Mouse (Mus musculus): ENCODE data around the gene Ccdc182. TPM values are rescaled to one million over a fixed set of nuclear protein-coding genes. Genes with fewer than 3 reads are reported as not detected.

The Ccdc182 gene
- polyA plus RNA-seq, 1 experiment from 2014 or later, result 0.10 TPM

GRCm38 (mm10) chr11:88309059-88309700 lies 15.3 kb downstream of the Ccdc182 start:
- Histone ChIP-seq H3K9ac (no peak overlapping the region), H3K9me3 (replicated peaks) (no peaks in the 10 kb centered on the region), H3K27ac (no peak overlapping the region), H3K4me1 (peaks cover 18% of the 10 kb centered on the region), H3K4me2 (no peak overlapping the region), H3K36me3 (no peaks in the 10 kb centered on the region), H3K27me3 (replicated peaks) (peaks cover 8% of the 10 kb centered on the region; the same call in 1 of the 2 replicates), H3K4me3 (no peak overlapping the region)
- 76% methylated on average over 10 of the region's 10 CpGs for WGBS (ENCODE audit: insufficient replicate concordance)
- no peak for ATAC-seq

DNA sequence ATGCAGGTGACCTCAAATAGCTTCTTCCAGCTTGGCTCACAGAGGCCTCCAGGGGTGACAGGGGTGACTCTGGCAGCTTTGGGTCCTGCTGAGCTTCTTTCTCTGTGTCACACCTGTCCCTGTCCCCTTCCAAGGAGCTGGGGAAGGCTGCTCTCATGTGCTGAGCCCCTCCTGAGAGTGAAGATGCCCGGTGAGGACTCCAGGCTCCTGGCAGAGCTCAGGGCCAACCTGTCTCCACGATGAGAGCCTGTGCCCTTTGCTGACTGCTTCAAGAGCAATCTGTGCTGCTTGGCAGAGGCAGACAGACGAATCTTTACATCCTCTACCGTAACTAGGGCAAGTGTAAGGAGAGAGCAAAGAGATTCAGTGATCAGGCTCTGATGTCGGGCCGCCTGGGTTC lies 16.9 kb downstream of the Ccdc182 start:
- no peak for ATAC-seq
- H3K9ac ChIP-seq, result no peak overlapping the region
- no peaks in the 10 kb centered on the region for H3K9me3 ChIP-seq (replicated peaks)
- H3K27ac ChIP-seq, result no peak overlapping the region
- peaks cover 27% of the 10 kb centered on the region for H3K4me1 ChIP-seq
- H3K36me3 ChIP-seq, result no peaks in the 10 kb centered on the region
- H3K4me3 ChIP-seq, result no peak overlapping the region
- WGBS (ENCODE audit: insufficient replicate concordance), result 64% methylated on average over 6 of the region's 6 CpGs
- no peak overlapping the region for H3K4me2 ChIP-seq
- H3K27me3 ChIP-seq (replicated peaks), result peaks cover 8% of the 10 kb centered on the region; the same call in 1 of the 2 replicates

- ATAC-seq, result no peak
- Histone ChIP-seq H3K4me1 (peaks cover 30% of the 10 kb centered on the region), H3K4me3 (no peak overlapping the region), H3K4me2 (no peak overlapping the region), H3K27me3 (replicated peaks) (peaks cover 8% of the 10 kb centered on the region; the same call in 1 of the 2 replicates), H3K9me3 (replicated peaks) (no peaks in the 10 kb centered on the region), H3K36me3 (no peaks in the 10 kb centered on the region), H3K27ac (no peak overlapping the region), H3K9ac (no peak overlapping the region)
- WGBS (ENCODE audit: insufficient replicate concordance), result 48% methylated on average over 7 of the region's 7 CpGs
These were observed 17.7 kb downstream of the Ccdc182 start for GRCm38 (mm10) chr11:88311606-88312005.

- no peak overlapping the region for H3K9ac ChIP-seq
- H3K4me3 ChIP-seq, result no peak overlapping the region
- peaks cover 24% of the 10 kb centered on the region for H3K4me1 ChIP-seq
- WGBS (ENCODE audit: insufficient replicate concordance), result 5% methylated on average over 8 of the region's 8 CpGs
- no peaks in the 10 kb centered on the region for H3K9me3 ChIP-seq (replicated peaks)
- ATAC-seq, result peak; percentile 60; the same call in 1 of the 2 replicates
- no peak overlapping the region for H3K27ac ChIP-seq
- peaks cover 14% of the 10 kb centered on the region; the same call in 1 of the 2 replicates for H3K27me3 ChIP-seq (replicated peaks)
- H3K36me3 ChIP-seq, result no peaks in the 10 kb centered on the region
- H3K4me2 ChIP-seq, result no peak overlapping the region
These were observed 19.7 kb downstream of the Ccdc182 start for GRCm38 (mm10) chr11:88313512-88313911.

- Histone ChIP-seq H3K36me3 (no peaks in the 10 kb centered on the region), H3K27ac (no peak overlapping the region), H3K4me2 (no peak overlapping the region), H3K4me3 (no peak overlapping the region), H3K27me3 (replicated peaks) (peaks cover 16% of the 10 kb centered on the region; the same call in 1 of the 2 replicates), H3K9ac (no peak overlapping the region), H3K9me3 (replicated peaks) (no peaks in the 10 kb centered on the region), H3K4me1 (peaks cover 24% of the 10 kb centered on the region)
- no peak for ATAC-seq
- WGBS (ENCODE audit: insufficient replicate concordance), result 25% methylated on average over 6 of the region's 6 CpGs
These were observed 20.6 kb downstream of the Ccdc182 start for GRCm38 (mm10) chr11:88314471-88314870.

DNA sequence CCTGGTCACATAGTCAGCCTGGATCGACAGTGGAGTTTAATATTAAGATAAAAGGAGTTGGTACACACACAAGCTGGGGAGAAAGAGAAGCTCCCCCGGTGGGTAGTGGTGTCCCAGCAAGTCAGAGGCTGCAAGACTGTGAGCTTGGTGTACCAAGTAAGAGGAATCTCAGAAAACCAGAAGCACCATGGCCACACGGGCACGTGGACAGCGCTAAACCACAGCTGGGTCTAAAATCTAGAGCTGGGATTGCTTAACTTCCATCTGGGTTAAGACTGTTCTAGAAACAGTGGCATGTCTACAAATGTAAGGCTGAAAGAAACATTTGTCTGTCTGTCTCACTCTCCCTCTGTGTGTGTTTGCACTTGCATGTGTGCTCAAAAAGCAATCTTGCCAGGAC lies 21.5 kb downstream of the Ccdc182 start:
- no peaks in the 10 kb centered on the region for H3K36me3 ChIP-seq
- H3K4me2 ChIP-seq, result no peak overlapping the region
- H3K27ac ChIP-seq, result no peak overlapping the region
- H3K4me3 ChIP-seq, result no peak overlapping the region
- no peaks in the 10 kb centered on the region for H3K9me3 ChIP-seq (replicated peaks)
- H3K27me3 ChIP-seq (replicated peaks), result peaks cover 15% of the 10 kb centered on the region; the same call in 1 of the 2 replicates
- no peak overlapping the region for H3K9ac ChIP-seq
- no peak for ATAC-seq
- WGBS (ENCODE audit: insufficient replicate concordance), result 29% methylated on average over 5 of the region's 5 CpGs
- H3K4me1 ChIP-seq, result peaks cover 24% of the 10 kb centered on the region

DNA sequence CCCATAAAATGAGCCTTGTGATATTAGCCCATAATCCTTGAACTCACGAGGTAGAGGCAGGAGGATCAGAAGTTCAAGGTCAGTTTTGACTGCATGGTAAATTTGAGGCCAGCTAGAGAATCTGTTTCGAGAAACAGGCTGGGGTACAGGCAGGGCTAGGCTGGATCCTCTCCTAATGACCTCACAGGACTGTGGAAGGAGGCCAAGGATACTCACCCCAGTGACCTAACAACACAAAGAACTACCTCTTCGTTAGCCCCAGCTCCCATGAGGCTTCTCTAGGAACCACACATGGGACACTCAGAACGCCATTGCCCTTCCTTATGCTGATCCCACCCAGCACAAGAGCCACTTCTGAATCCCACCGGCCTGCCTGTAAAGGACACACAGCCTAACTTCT lies 25.0 kb downstream of the Ccdc182 start:
- Histone ChIP-seq H3K4me2 (no peak overlapping the region), H3K9me3 (replicated peaks) (no peaks in the 10 kb centered on the region), H3K36me3 (no peaks in the 10 kb centered on the region), H3K9ac (no peak overlapping the region), H3K4me3 (no peak overlapping the region), H3K27ac (no peak overlapping the region), H3K27me3 (replicated peaks) (0 out of 2 replicates have a peak, but pooled peaks cover 9% of the 10 kb centered on the region), H3K4me1 (peaks cover 16% of the 10 kb centered on the region)
- 68% methylated on average over 5 of the region's 5 CpGs for WGBS (ENCODE audit: insufficient replicate concordance)
- ATAC-seq, result no peak

DNA sequence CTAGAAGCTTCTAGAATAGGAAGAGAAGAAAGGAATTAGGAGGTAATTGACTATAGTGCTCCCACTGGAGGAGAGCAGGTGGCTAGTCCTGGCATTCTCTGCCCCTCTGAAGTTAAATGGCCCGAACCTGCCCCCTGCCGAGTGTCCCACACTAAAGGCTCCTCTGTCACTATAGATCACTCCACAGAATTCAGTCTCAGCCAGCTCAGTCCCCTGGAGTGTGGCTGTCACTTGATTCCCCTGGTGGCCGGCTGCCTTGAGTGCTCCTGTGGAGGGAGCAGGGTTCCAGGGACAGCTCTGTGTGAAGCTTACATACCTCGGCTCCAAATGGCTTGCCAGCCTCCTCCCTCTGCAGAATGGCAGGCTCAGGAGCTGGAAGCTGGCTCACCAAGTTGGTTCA lies 33.2 kb downstream of the Ccdc182 start:
- Histone ChIP-seq H3K9ac (no peak overlapping the region), H3K4me2 (no peak overlapping the region), H3K4me3 (no peak overlapping the region), H3K27me3 (replicated peaks) (peaks cover 20% of the 10 kb centered on the region), H3K27ac (no peak overlapping the region), H3K4me1 (no peaks in the 10 kb centered on the region), H3K36me3 (no peaks in the 10 kb centered on the region), H3K9me3 (replicated peaks) (no peaks in the 10 kb centered on the region)
- 29% methylated on average over 4 of the region's 4 CpGs for WGBS (ENCODE audit: insufficient replicate concordance)
- no peak for ATAC-seq

DNA sequence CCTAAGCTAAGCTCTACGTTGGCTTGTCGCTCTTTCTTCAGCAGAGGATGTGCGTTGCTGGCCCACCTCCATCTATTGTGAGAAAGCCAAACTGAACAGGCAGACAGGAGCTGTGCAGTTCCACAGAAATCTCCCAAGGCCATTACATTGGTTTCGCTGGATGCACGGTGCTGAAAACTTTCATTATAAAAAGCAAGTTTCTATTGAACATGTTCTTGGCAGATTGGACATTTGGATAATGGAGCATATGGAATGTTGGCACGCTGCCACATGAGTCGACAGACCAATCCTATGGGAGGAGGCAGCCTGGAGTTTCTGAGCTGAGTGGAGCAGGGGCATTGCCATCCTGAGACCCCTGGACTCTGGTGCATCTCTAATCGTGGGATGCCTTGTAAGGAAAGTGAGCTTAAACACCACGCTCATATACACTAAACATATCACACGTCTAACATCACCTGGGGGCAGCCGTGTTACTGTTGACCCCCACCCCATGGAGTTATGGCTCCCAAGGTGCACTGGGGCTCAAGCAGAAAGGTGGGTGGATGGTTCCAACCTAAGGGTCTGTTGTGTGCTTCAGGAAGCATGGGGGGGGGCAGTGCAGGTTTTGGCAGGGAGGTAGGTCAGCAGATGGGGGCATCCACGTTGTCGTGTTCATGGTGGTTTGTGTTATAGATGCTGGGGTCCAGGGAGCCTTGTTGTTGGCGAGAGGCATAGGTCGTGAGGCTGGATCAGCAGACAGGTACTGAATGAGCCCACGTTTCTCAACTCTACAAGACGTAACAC lies 35.1 kb downstream of the Ccdc182 start:
- 77% methylated on average over 17 of the region's 17 CpGs for WGBS (ENCODE audit: insufficient replicate concordance)
- peaks cover 20% of the 10 kb centered on the region for H3K27me3 ChIP-seq (replicated peaks)

GRCm38 (mm10) chr11:88330799-88331198 lies 36.9 kb downstream of the Ccdc182 start:
- H3K4me2 ChIP-seq, result no peak overlapping the region
- H3K4me3 ChIP-seq, result no peak overlapping the region
- peaks cover 20% of the 10 kb centered on the region for H3K27me3 ChIP-seq (replicated peaks)
- H3K36me3 ChIP-seq, result no peaks in the 10 kb centered on the region
- ATAC-seq, result no peak
- no peak overlapping the region for H3K9ac ChIP-seq
- no peaks in the 10 kb centered on the region for H3K9me3 ChIP-seq (replicated peaks)
- 65% methylated on average over 11 of the region's 11 CpGs for WGBS (ENCODE audit: insufficient replicate concordance)
- no peak overlapping the region for H3K27ac ChIP-seq
- H3K4me1 ChIP-seq, result no peaks in the 10 kb centered on the region

More for the DNA sequence above, 35.1 kb downstream of the Ccdc182 start:
- Histone ChIP-seq H3K4me1 (no peaks in the 10 kb centered on the region), H3K27ac (no peak overlapping the region), H3K4me2 (no peak overlapping the region), H3K9ac (no peak overlapping the region), H3K4me3 (no peak overlapping the region), H3K36me3 (no peaks in the 10 kb centered on the region), H3K9me3 (replicated peaks) (no peaks in the 10 kb centered on the region)
- no peak for ATAC-seq

DNA sequence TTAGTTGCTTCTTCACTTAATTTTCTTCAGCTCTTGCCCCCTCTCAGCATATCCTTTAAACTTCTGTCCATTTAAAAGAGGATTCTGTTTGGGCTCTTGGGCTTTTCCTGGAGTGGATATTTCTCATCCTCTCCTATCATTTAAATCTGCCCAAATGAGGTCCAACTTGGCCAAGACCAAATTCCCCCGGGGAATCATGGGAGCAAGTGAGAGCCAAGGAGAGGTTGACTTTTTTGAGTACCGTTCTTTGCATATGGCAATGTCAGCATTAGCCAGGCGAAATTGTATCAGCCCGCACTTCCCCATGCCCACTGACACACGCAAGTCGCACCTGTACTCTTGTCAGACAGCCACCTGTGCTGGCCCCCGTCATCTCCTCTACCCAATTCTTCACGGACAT lies 37.9 kb downstream of the Ccdc182 start:
- 82% methylated on average over 8 of the region's 8 CpGs for WGBS (ENCODE audit: insufficient replicate concordance)
- ATAC-seq, result no peak
- Histone ChIP-seq H3K4me3 (no peak overlapping the region), H3K9me3 (replicated peaks) (no peaks in the 10 kb centered on the region), H3K9ac (no peak overlapping the region), H3K27ac (no peak overlapping the region), H3K4me2 (no peak overlapping the region), H3K4me1 (no peaks in the 10 kb centered on the region), H3K27me3 (replicated peaks) (peaks cover 13% of the 10 kb centered on the region), H3K36me3 (no peaks in the 10 kb centered on the region)

GRCm38 (mm10) chr11:88332309-88332934 lies 38.6 kb downstream of the Ccdc182 start:
- 77% methylated on average over 8 of the region's 8 CpGs for WGBS (ENCODE audit: insufficient replicate concordance)
- Histone ChIP-seq H3K4me1 (no peaks in the 10 kb centered on the region), H3K4me2 (no peak overlapping the region), H3K36me3 (no peaks in the 10 kb centered on the region), H3K27ac (no peak overlapping the region), H3K9me3 (replicated peaks) (no peaks in the 10 kb centered on the region), H3K27me3 (replicated peaks) (peaks cover 12% of the 10 kb centered on the region; the same call in 1 of the 2 replicates), H3K9ac (no peak overlapping the region), H3K4me3 (no peak overlapping the region)
- no peak for ATAC-seq
